ENCODE assay signal across 8 mouse cellular contexts in genomic region chr4:45730862-45731831, GRCm38 (mm10).
A peak's percentile ranks its signal among the peaks of the same experiment; 100 is the strongest.
DNase-seq lines count a peak whose midpoint lies in the region; ATAC-seq and TF ChIP-seq lines count a peak whose summit lies in the region.

No protein-coding gene starts in this region.

- 41% methylated on average over 14 of the region's 14 CpGs for WGBS in kidney, adult 2 months
- 31% methylated on average over 14 of the region's 14 CpGs for WGBS in kidney, embryonic 16.5 days

- no peak overlapping the region for H3K4me3 ChIP-seq in kidney, adult 2 months (ENCODE audit: insufficient read depth, low read depth, low read length)
- no peak overlapping the region for H3K4me3 ChIP-seq in kidney, embryonic 16.5 days (ENCODE audit: low read length)

- H3K27me3 ChIP-seq in kidney, adult 2 months (replicated peaks; ENCODE audit: control insufficient read depth, insufficient read depth, low read length) = no peaks in the 10 kb centered on the region
- peaks cover 8% of the 10 kb centered on the region for H3K27me3 ChIP-seq in kidney, embryonic 16.5 days (ENCODE audit: insufficient read depth, low read length)

- no peak for TF ChIP-seq POLR2A in kidney, adult 2 months (IDR thresholded peaks at IDR 0.05; ENCODE audit: low read depth, low read length)
- TF ChIP-seq POLR2A in brain, embryonic 14.5 days (IDR thresholded peaks at IDR 0.05; ENCODE audit: borderline replicate concordance, extremely low read depth, insufficient read depth, insufficient read length, poor library complexity, severe bottlenecking) = no peak

- H3K4me2 ChIP-seq in kidney, embryonic 16.5 days (replicated peaks; ENCODE audit: low read depth, low read length) = no peak overlapping the region

- peak; percentile 8 for DNase-seq in kidney, adult 2 months
- DNase-seq in brain, embryonic 14.5 days (ENCODE audit: low read depth) = peak; percentile 86
- DNase-seq in heart, postnatal 4 days = peak; percentile 49
- peak; percentile 60 for DNase-seq in lung, postnatal 10 days
- no peak for DNase-seq in right cerebral cortex, postnatal 4 days
- DNase-seq in frontal cortex, postnatal 36 days (ENCODE audit: low spot score in 2 of 2) = no peak
- no peak for DNase-seq in gastrocnemius, postnatal 14 days

- H3K9ac ChIP-seq in kidney, embryonic 16.5 days (replicated peaks; ENCODE audit: low read length) = no peak overlapping the region

- H3K4me1 ChIP-seq in kidney, adult 2 months (ENCODE audit: control insufficient read depth, insufficient read depth, low read length) = no peaks in the 10 kb centered on the region
- peaks cover 9% of the 10 kb centered on the region for H3K4me1 ChIP-seq in kidney, embryonic 16.5 days (ENCODE audit: insufficient read depth, low read length)

- TF ChIP-seq CTCF in kidney, adult 2 months (conservative IDR thresholded peaks at IDR 0.05; ENCODE audit: insufficient read depth, insufficient read length, low read depth, low read length) = peak; percentile 47
- peak; percentile 57; the same call in 1 of the 2 replicates for TF ChIP-seq CTCF in brain, embryonic 14.5 days (IDR thresholded peaks at IDR 0.05; ENCODE audit: borderline replicate concordance, extremely low read depth, insufficient read depth, insufficient read length)

- no peaks in the 10 kb centered on the region for H3K9me3 ChIP-seq in kidney, embryonic 16.5 days (ENCODE audit: low read length)

- H3K36me3 ChIP-seq in kidney, adult 2 months (ENCODE audit: control insufficient read depth, insufficient read depth, low read length) = no peaks in the 10 kb centered on the region
- no peaks in the 10 kb centered on the region for H3K36me3 ChIP-seq in kidney, embryonic 16.5 days (ENCODE audit: insufficient read depth, low read length)

- H3K27ac ChIP-seq in kidney, adult 2 months (ENCODE audit: insufficient read depth, low read depth, low read length) = no peak overlapping the region
- H3K27ac ChIP-seq in kidney, embryonic 16.5 days (ENCODE audit: low read length) = no peak overlapping the region

- no peak for ATAC-seq in kidney, embryonic 16.5 days (ENCODE audit: low FRiP score, low TSS enrichment)

- intact Hi-C loops in gastrocnemius, postnatal 14 days (cut with DNase I; ENCODE audit: low total_unique reads) = no loop called here

Comparison
In these comparisons a context has a peak if more than half of its experiments do, and no peak if none do; other contexts are left out.
1. DNase-seq: peak in kidney, adult 2 months (single experiment), brain, embryonic 14.5 days (single experiment), heart, postnatal 4 days (single experiment) and lung, postnatal 10 days (single experiment); none in right cerebral cortex, postnatal 4 days (single experiment), frontal cortex, postnatal 36 days (0 of 2) and gastrocnemius, postnatal 14 days (single experiment).